Mouse (Mus musculus) lung, postnatal 0 days (tissue): ENCODE results near the gene Selenon.

Experiments used
- CTCF ChIP-seq: IDR thresholded peaks from 2 replicates; pipeline ENCODE4 v1.5.1; 2016; ENCODE audit warnings: antibody characterized with exemption, mild to moderate bottlenecking
- EP300 ChIP-seq: IDR thresholded peaks from 2 replicates; pipeline ENCODE4 v1.6.1; 2016; ENCODE audit warnings: antibody characterized with exemption, mild to moderate bottlenecking, control low read depth

DNA sequence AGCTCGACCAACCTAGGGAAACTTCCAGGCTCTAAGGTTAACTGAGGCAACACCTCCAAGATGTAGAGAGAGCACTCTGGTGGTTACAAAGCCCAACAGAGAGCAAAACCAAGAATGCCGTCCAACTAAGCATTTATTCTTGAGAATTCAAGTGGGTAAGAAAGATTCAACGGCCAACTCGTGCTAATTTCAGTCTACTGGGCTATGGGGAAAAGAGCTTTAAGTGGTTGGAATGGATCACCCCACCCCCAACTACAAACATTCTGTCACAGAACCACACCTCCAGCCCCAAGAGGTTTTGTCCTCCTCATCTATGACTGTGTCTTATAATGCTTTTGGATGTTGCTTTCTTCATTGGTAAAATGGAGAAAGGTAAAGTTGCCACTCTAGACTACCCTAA, 19.0 kb downstream of the Selenon start:
- TF ChIP-seq CTCF (peak; percentile 47), EP300 (peak; percentile 73)
